Mouse (Mus musculus): Measurements from ENCODE around the gene Kri1. TPM values are rescaled to one million over a fixed set of nuclear protein-coding genes. Genes with fewer than 3 reads are reported as not detected.

The Kri1 gene
- polyA plus RNA-seq, 1 experiment from 2014 or later, result 16.8 TPM

GRCm38 (mm10) chr9:21319503-21319902 is 31.7 kb upstream of the Kri1 start:
- Histone ChIP-seq H3K9me3 (ENCODE audit: control insufficient read depth, low read length) (no peaks in the 10 kb centered on the region), H3K4me3 (ENCODE audit: low read length) (no peak overlapping the region), H3K4me2 (ENCODE audit: low read length) (no peak overlapping the region), H3K27ac (ENCODE audit: low read depth, low read length) (no peak overlapping the region), H3K9ac (ENCODE audit: low read depth, low read length) (no peak overlapping the region), H3K4me1 (ENCODE audit: control insufficient read depth, insufficient read depth, low read depth, low read length) (peaks cover 20% of the 10 kb centered on the region), H3K27me3 (replicated peaks; ENCODE audit: control insufficient read depth, insufficient read depth, low read length) (no peaks in the 10 kb centered on the region), H3K36me3 (ENCODE audit: control insufficient read depth, insufficient read depth, low read length) (no peaks in the 10 kb centered on the region)
- no peak for ATAC-seq
- 96% methylated on average over 4 of the region's 4 CpGs for WGBS

- ATAC-seq, result no peak
- H3K9ac ChIP-seq (ENCODE audit: low read depth, low read length), result no peak overlapping the region
- H3K36me3 ChIP-seq (ENCODE audit: control insufficient read depth, insufficient read depth, low read length), result no peaks in the 10 kb centered on the region
- WGBS, result 92% methylated on average over 6 of the region's 6 CpGs
- no peaks in the 10 kb centered on the region for H3K27me3 ChIP-seq (replicated peaks; ENCODE audit: control insufficient read depth, insufficient read depth, low read length)
- H3K27ac ChIP-seq (ENCODE audit: low read depth, low read length), result no peak overlapping the region
- H3K9me3 ChIP-seq (ENCODE audit: control insufficient read depth, low read length), result no peaks in the 10 kb centered on the region
- no peak overlapping the region for H3K4me2 ChIP-seq (ENCODE audit: low read length)
- H3K4me3 ChIP-seq (ENCODE audit: low read length), result no peak overlapping the region
- peaks cover 20% of the 10 kb centered on the region for H3K4me1 ChIP-seq (ENCODE audit: control insufficient read depth, insufficient read depth, low read depth, low read length)
These were observed 31.0 kb upstream of the Kri1 start for GRCm38 (mm10) chr9:21318792-21319191.

- H3K27ac ChIP-seq (ENCODE audit: low read depth, low read length), result no peak overlapping the region
- no peak for ATAC-seq
- H3K9me3 ChIP-seq (ENCODE audit: control insufficient read depth, low read length), result no peaks in the 10 kb centered on the region; the same call in 1 of the 2 replicates
- peaks cover 1% of the 10 kb centered on the region for H3K27me3 ChIP-seq (replicated peaks; ENCODE audit: control insufficient read depth, insufficient read depth, low read length)
- H3K4me3 ChIP-seq (ENCODE audit: low read length), result no peak overlapping the region
- H3K4me1 ChIP-seq (ENCODE audit: control insufficient read depth, insufficient read depth, low read depth, low read length), result peaks cover 9% of the 10 kb centered on the region
- no peak overlapping the region for H3K4me2 ChIP-seq (ENCODE audit: low read length)
- 76% methylated on average over 7 of the region's 7 CpGs for WGBS
- H3K36me3 ChIP-seq (ENCODE audit: control insufficient read depth, insufficient read depth, low read length), result no peaks in the 10 kb centered on the region
- H3K9ac ChIP-seq (ENCODE audit: low read depth, low read length), result no peak overlapping the region
These were observed 28.9 kb upstream of the Kri1 start for GRCm38 (mm10) chr9:21316696-21317095.

GRCm38 (mm10) chr9:21315421-21315820 is 27.7 kb upstream of the Kri1 start:
- ATAC-seq, result no peak
- WGBS, result 57% methylated on average over 5 of the region's 5 CpGs

GRCm38 (mm10) chr9:21314367-21315140 is 26.8 kb upstream of the Kri1 start:
- no peaks in the 10 kb centered on the region for H3K4me1 ChIP-seq (ENCODE audit: control insufficient read depth, insufficient read depth, low read depth, low read length)
- H3K9ac ChIP-seq (ENCODE audit: low read depth, low read length), result no peak overlapping the region
- H3K9me3 ChIP-seq (ENCODE audit: control insufficient read depth, low read length), result no peaks in the 10 kb centered on the region; the same call in 1 of the 2 replicates
- no peaks in the 10 kb centered on the region for H3K36me3 ChIP-seq (ENCODE audit: control insufficient read depth, insufficient read depth, low read length)
- no peak overlapping the region for H3K4me3 ChIP-seq (ENCODE audit: low read length)
- no peak overlapping the region for H3K4me2 ChIP-seq (ENCODE audit: low read length)
- peaks cover 3% of the 10 kb centered on the region for H3K27me3 ChIP-seq (replicated peaks; ENCODE audit: control insufficient read depth, insufficient read depth, low read length)
- WGBS, result 91% methylated on average over 9 of the region's 9 CpGs
- H3K27ac ChIP-seq (ENCODE audit: low read depth, low read length), result no peak overlapping the region
- ATAC-seq, result no peak

More at GRCm38 (mm10) chr9:21315421-21315820, 27.7 kb upstream of the Kri1 start:
- no peaks in the 10 kb centered on the region for H3K36me3 ChIP-seq (ENCODE audit: control insufficient read depth, insufficient read depth, low read length)
- H3K4me2 ChIP-seq (ENCODE audit: low read length), result no peak overlapping the region
- H3K27me3 ChIP-seq (replicated peaks; ENCODE audit: control insufficient read depth, insufficient read depth, low read length), result peaks cover 3% of the 10 kb centered on the region
- no peak overlapping the region for H3K9ac ChIP-seq (ENCODE audit: low read depth, low read length)
- no peaks in the 10 kb centered on the region; the same call in 1 of the 2 replicates for H3K9me3 ChIP-seq (ENCODE audit: control insufficient read depth, low read length)
- H3K4me3 ChIP-seq (ENCODE audit: low read length), result no peak overlapping the region
- H3K4me1 ChIP-seq (ENCODE audit: control insufficient read depth, insufficient read depth, low read depth, low read length), result peaks cover 3% of the 10 kb centered on the region; the same call in 1 of the 2 replicates
- H3K27ac ChIP-seq (ENCODE audit: low read depth, low read length), result no peak overlapping the region

- Histone ChIP-seq H3K9ac (ENCODE audit: low read depth, low read length) (no peak overlapping the region), H3K27ac (ENCODE audit: low read depth, low read length) (no peak overlapping the region), H3K4me3 (ENCODE audit: low read length) (no peak overlapping the region), H3K4me2 (ENCODE audit: low read length) (no peak overlapping the region), H3K9me3 (ENCODE audit: control insufficient read depth, low read length) (no peaks in the 10 kb centered on the region; the same call in 1 of the 2 replicates), H3K27me3 (replicated peaks; ENCODE audit: control insufficient read depth, insufficient read depth, low read length) (peaks cover 3% of the 10 kb centered on the region), H3K4me1 (ENCODE audit: control insufficient read depth, insufficient read depth, low read depth, low read length) (no peaks in the 10 kb centered on the region), H3K36me3 (ENCODE audit: control insufficient read depth, insufficient read depth, low read length) (no peaks in the 10 kb centered on the region)
- peak; percentile 21; the same call in 1 of the 2 replicates for ATAC-seq
- WGBS, result 9% methylated on average over 11 of the region's 11 CpGs
These were observed 25.6 kb upstream of the Kri1 start for GRCm38 (mm10) chr9:21313394-21313793.

- no peaks in the 10 kb centered on the region for H3K4me1 ChIP-seq (ENCODE audit: control insufficient read depth, insufficient read depth, low read depth, low read length)
- 14% methylated on average over 30 of the region's 35 CpGs for WGBS
These were observed 24.4 kb upstream of the Kri1 start, which contains the start of gene Ap1m2 for GRCm38 (mm10) chr9:21312134-21312533. Gene Ap1m2 (minus strand): TSS chr9:21312337.

GRCm38 (mm10) chr9:21311695-21312094 is 23.9 kb upstream of the Kri1 start:
- Histone ChIP-seq H3K27me3 (replicated peaks; ENCODE audit: control insufficient read depth, insufficient read depth, low read length) (peaks cover 3% of the 10 kb centered on the region), H3K9ac (ENCODE audit: low read depth, low read length) (peak overlapping the region; percentile 56), H3K9me3 (ENCODE audit: control insufficient read depth, low read length) (no peaks in the 10 kb centered on the region; the same call in 1 of the 2 replicates), H3K36me3 (ENCODE audit: control insufficient read depth, insufficient read depth, low read length) (no peaks in the 10 kb centered on the region), H3K4me3 (ENCODE audit: low read length) (peak overlapping the region; percentile 40), H3K4me1 (ENCODE audit: control insufficient read depth, insufficient read depth, low read depth, low read length) (no peaks in the 10 kb centered on the region), H3K4me2 (ENCODE audit: low read length) (peak overlapping the region; percentile 50), H3K27ac (ENCODE audit: low read depth, low read length) (no peak overlapping the region)
- no peak for ATAC-seq
- WGBS, result 38% methylated on average over 7 of the region's 7 CpGs

More at GRCm38 (mm10) chr9:21312134-21312533, 24.4 kb upstream of the Kri1 start, which contains the start of gene Ap1m2:
- peak within 1 kb of the TSS; percentile 50 for H3K4me2 ChIP-seq (ENCODE audit: low read length)
- H3K9ac ChIP-seq (ENCODE audit: low read depth, low read length), result peak within 1 kb of the TSS; percentile 56
- peaks cover 3% of the 10 kb centered on the region for H3K27me3 ChIP-seq (replicated peaks; ENCODE audit: control insufficient read depth, insufficient read depth, low read length)
- H3K4me3 ChIP-seq (ENCODE audit: low read length), result peak within 1 kb of the TSS; percentile 40
- ATAC-seq, result no peak
- no peaks in the 10 kb centered on the region for H3K36me3 ChIP-seq (ENCODE audit: control insufficient read depth, insufficient read depth, low read length)
- no peak within 1 kb of the TSS for H3K27ac ChIP-seq (ENCODE audit: low read depth, low read length)
- no peaks in the 10 kb centered on the region; the same call in 1 of the 2 replicates for H3K9me3 ChIP-seq (ENCODE audit: control insufficient read depth, low read length)

GRCm38 (mm10) chr9:21309150-21309741 is 21.5 kb upstream of the Kri1 start:
- H3K36me3 ChIP-seq (ENCODE audit: control insufficient read depth, insufficient read depth, low read length), result no peaks in the 10 kb centered on the region
- no peak overlapping the region for H3K4me2 ChIP-seq (ENCODE audit: low read length)
- no peak overlapping the region for H3K9ac ChIP-seq (ENCODE audit: low read depth, low read length)
- H3K4me1 ChIP-seq (ENCODE audit: control insufficient read depth, insufficient read depth, low read depth, low read length), result no peaks in the 10 kb centered on the region
- no peak overlapping the region for H3K4me3 ChIP-seq (ENCODE audit: low read length)
- peaks cover 3% of the 10 kb centered on the region for H3K27me3 ChIP-seq (replicated peaks; ENCODE audit: control insufficient read depth, insufficient read depth, low read length)
- H3K27ac ChIP-seq (ENCODE audit: low read depth, low read length), result no peak overlapping the region
- 0 out of 2 replicates have a peak, but pooled peaks have one; percentile 26 for ATAC-seq
- H3K9me3 ChIP-seq (ENCODE audit: control insufficient read depth, low read length), result no peaks in the 10 kb centered on the region; the same call in 1 of the 2 replicates
- 64% methylated on average over 15 of the region's 15 CpGs for WGBS
